Mouse (Mus musculus) heart, postnatal 0 days (tissue): ENCODE results near the gene Ap4b1. TPM values are rescaled to one million over a fixed set of nuclear protein-coding genes. Genes with fewer than 3 reads are reported as not detected.

Source experiments
- ATAC-seq: fragments of 200-750 bp; cut with Nextera tagmentation; 2 replicates; pipeline ENCODE4 v1.8.0; 2017; ENCODE audit warnings: low read depth, moderate number of reproducible peaks, moderate library complexity; ENCODE audit not compliant: insufficient read depth
- DNase-seq: peaks from one replicate; pipeline ENCODE4 v3.0.0-alpha.2; 2016; ENCODE audit warnings: low spot score
- H3K27ac ChIP-seq: fragments of 300-500 bp; sonication (generic); 2 replicates; pipeline ENCODE4 v1.5.1; 2014; ENCODE audit warnings: low read depth, mild to moderate bottlenecking
- H3K27me3 ChIP-seq: fragments of 300-500 bp; sonication (generic); 2 replicates; pipeline ENCODE4 v1.6.1; 2014; ENCODE audit warnings: low read length, mixed read lengths; ENCODE audit not compliant: control insufficient read depth, insufficient read depth
- H3K36me3 ChIP-seq: fragments of 300-500 bp; sonication (generic); replicated peaks from 2 replicates; pipeline ENCODE4 v1.6.1; 2014; ENCODE audit warnings: low read length, mixed read lengths; ENCODE audit not compliant: control insufficient read depth, insufficient read depth
- H3K4me1 ChIP-seq: fragments of 300-500 bp; sonication (generic); 2 replicates; pipeline ENCODE4 v1.6.1; 2014; ENCODE audit warnings: antibody characterized with exemption; ENCODE audit not compliant: control insufficient read depth, insufficient read depth
- H3K4me2 ChIP-seq: fragments of 300-500 bp; sonication (generic); 2 replicates; pipeline ENCODE4 v1.6.1; 2014; ENCODE audit warnings: low read depth, mild to moderate bottlenecking, low read length, moderate library complexity
- H3K4me3 ChIP-seq: fragments of 300-500 bp; sonication (generic); 2 replicates; pipeline ENCODE4 v1.5.1; 2014; ENCODE audit warnings: low read depth, low read length
- H3K9ac ChIP-seq: fragments of 300-500 bp; sonication (generic); replicated peaks from 2 replicates; pipeline ENCODE4 v1.6.1; 2014; ENCODE audit warnings: low read depth, low read length, mixed read lengths
- H3K9me3 ChIP-seq: fragments of 300-500 bp; sonication (generic); replicated peaks from 2 replicates; pipeline ENCODE4 v1.6.1; 2016; ENCODE audit warnings: low read length; ENCODE audit not compliant: control insufficient read depth
- CTCF ChIP-seq: IDR thresholded peaks from 2 replicates; pipeline ENCODE4 v1.5.1; 2016; ENCODE audit warnings: antibody characterized with exemption, control low read depth, low read depth
- EP300 ChIP-seq: IDR thresholded peaks from 2 replicates; pipeline ENCODE4 v1.6.1; 2016; ENCODE audit warnings: antibody characterized with exemption, low read depth
- WGBS: fragments of 180-500 bp; shearing (Covaris S2); extraction: QIAGEN DNeasy Blood & Tissue Kit; methylation state at CpG from one replicate; pipeline ENCODE4 v1.1.7; 2014; 5-methylcytosine and 5-hydroxymethylcytosine counted together
- polyA plus RNA-seq: library from polyadenylated mRNA; unstranded; fragments of >200 nt; fragmentation: Nextera tagmentation; extraction: Ambion mirVana; gene quantifications from 2 replicates; pipeline ENCODE4 v1.2.1, GENCODE M21; 2015
- total RNA-seq: library from RNA; depleted of rRNA; stranded (reverse); fragments of >200 nt; gene quantifications from 2 replicates; pipeline ENCODE4 v1.2.3, GENCODE M21; 2014; ENCODE audit warnings: low replicate concordance; rRNA removed

The Ap4b1 gene
- 14.5 and 38.1 TPM in 2 replicates for total RNA-seq
- 14.5 and 14.9 TPM in 2 replicates for polyA plus RNA-seq

GRCm38 (mm10) chr3:103808891-103809798 lies at the start of gene Ap4b1, which contains the start of the genes Dclre1b and Gm43064:
Gene Ap4b1 (plus strand): TSS chr3:103809520.
Gene Dclre1b (minus strand): TSS chr3:103809444.
Gene Gm43064 (plus strand): TSS chr3:103809573.
- ATAC-seq (peak; percentile 96), DNase-seq (peak; percentile 95)
- Histone ChIP-seq H3K4me3 (peak within 1 kb of the TSS; percentile 74), H3K9ac (peak within 1 kb of the TSS; percentile 75), H3K4me2 (peak within 1 kb of the TSS; percentile 79), H3K36me3 (peaks cover 34% of the 10 kb centered on the region), H3K27me3 (no peaks in the 10 kb centered on the region), H3K4me1 (no peaks in the 10 kb centered on the region), H3K9me3 (no peaks in the 10 kb centered on the region), H3K27ac (peak within 1 kb of the TSS; percentile 92)
- TF ChIP-seq CTCF (no peak), EP300 (peak; percentile 96; the same call in 1 of the 2 replicates)
- under 1% methylated on average over 66 of the region's 70 CpGs for WGBS

GRCm38 (mm10) chr3:103766789-103767188 lies 42.5 kb upstream of the Ap4b1 start:
- TF ChIP-seq CTCF, result no peak
- 0 out of 2 replicates have a peak, but pooled peaks have one; percentile 40 for TF ChIP-seq EP300
- H3K4me2 ChIP-seq, result no peak overlapping the region
- 69% methylated on average over 3 of the region's 3 CpGs for WGBS
- H3K4me3 ChIP-seq, result no peak overlapping the region
- H3K9ac ChIP-seq, result no peak overlapping the region
- H3K27me3 ChIP-seq, result no peaks in the 10 kb centered on the region
- DNase-seq (no peak), ATAC-seq (no peak)
- H3K36me3 ChIP-seq, result peaks cover 48% of the 10 kb centered on the region
- H3K4me1 ChIP-seq, result peaks cover 13% of the 10 kb centered on the region
- no peak overlapping the region for H3K27ac ChIP-seq
- no peaks in the 10 kb centered on the region for H3K9me3 ChIP-seq

DNA sequence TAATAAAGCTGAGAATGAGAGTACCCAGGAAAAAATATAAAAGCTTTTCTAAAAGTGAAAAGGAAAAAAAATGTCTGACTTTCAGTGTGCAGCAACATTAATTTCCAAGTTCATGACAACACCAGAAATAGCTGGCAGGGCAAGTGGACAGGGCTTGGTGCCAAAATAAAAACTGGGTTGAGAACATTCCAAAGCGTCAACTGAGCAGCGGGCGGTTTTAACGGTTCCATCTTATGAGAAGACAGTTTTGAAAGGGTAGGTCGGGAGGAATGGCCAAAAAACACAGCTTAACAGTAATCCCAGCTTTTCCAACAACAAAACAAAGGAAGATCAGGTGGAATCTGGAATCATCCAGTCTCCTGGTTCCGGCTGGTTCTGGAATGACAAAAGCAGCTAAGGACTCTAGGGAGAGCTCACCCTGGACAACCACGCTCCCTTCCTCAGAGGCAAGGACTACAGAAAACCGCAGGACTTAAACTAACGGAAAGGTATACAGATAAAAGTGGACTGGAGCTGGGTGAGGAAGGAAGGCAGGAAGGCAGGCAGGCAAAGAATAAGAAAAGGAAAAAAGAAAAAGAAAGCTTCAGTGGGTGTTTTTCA lies 37.7 kb upstream of the Ap4b1 start:
- TF ChIP-seq EP300 (0 out of 2 replicates have a peak, but pooled peaks have one; percentile 56), CTCF (no peak)
- peak overlapping the region; percentile 2; the same call in 1 of the 2 replicates for H3K9ac ChIP-seq
- no peaks in the 10 kb centered on the region for H3K9me3 ChIP-seq
- DNase-seq, result peak; percentile 86
- no peaks in the 10 kb centered on the region for H3K27me3 ChIP-seq
- H3K36me3 ChIP-seq, result peaks cover 25% of the 10 kb centered on the region
- peaks cover 33% of the 10 kb centered on the region for H3K4me1 ChIP-seq
- peak overlapping the region; percentile 87 for H3K27ac ChIP-seq
- peak; percentile 71 for ATAC-seq
- peak overlapping the region; percentile 35 for H3K4me2 ChIP-seq
- H3K4me3 ChIP-seq, result no peak overlapping the region
- 7% methylated on average over 9 of the region's 9 CpGs for WGBS

DNA sequence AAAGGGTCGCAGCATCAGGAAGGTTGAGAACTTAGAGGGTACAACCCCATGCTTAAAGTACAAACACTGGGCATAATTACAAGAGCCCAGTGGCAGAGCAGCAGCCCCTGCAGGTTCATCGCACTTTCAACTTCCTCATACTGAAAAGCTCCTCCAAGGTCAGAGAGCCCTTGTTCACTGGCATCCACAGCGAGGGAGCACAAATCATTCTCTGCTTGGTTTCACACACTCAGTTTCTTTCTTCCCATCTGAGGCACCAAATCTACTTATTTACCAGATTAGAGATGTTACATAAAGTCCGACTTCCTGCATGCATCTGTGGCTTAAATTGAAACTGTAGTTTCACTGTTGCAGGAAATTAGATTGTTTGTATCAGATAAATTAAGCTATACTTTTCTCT lies 36.5 kb upstream of the Ap4b1 start:
- H3K27ac ChIP-seq, result peak overlapping the region; percentile 87
- TF ChIP-seq EP300 (no peak), CTCF (no peak)
- H3K9me3 ChIP-seq, result no peaks in the 10 kb centered on the region
- H3K9ac ChIP-seq, result no peak overlapping the region
- WGBS, result 35% methylated on average over 4 of the region's 4 CpGs
- peak overlapping the region; percentile 1; the same call in 1 of the 2 replicates for H3K4me2 ChIP-seq
- H3K36me3 ChIP-seq, result peaks cover 35% of the 10 kb centered on the region
- H3K4me3 ChIP-seq, result no peak overlapping the region
- peaks cover 33% of the 10 kb centered on the region for H3K4me1 ChIP-seq
- no peaks in the 10 kb centered on the region for H3K27me3 ChIP-seq
- ATAC-seq (peak; percentile 37; the same call in 1 of the 2 replicates), DNase-seq (peak; percentile 56)

DNA sequence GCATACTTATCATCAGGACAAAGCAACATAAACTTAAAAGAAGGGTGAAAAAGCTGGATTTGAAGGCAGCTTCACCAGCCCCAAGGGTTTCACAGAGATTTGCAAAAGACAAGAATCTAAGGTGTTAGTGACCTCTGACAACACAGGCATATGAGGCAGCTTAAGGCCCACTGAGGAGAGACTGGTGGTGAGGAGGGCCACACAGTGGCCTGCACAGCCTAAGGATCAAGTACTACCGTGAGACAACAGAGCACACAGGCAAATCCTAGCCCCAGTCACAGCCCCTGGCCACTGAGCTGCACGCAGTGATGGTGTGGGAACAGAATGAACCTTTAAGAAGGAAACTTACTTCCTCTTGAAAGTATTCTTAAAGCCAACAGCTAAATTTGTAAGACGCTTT lies 35.8 kb upstream of the Ap4b1 start:
- no peak for ATAC-seq
- Histone ChIP-seq H3K4me3 (no peak overlapping the region; the same call in 1 of the 2 replicates), H3K4me2 (no peak overlapping the region; the same call in 1 of the 2 replicates), H3K27ac (peak overlapping the region; percentile 87), H3K9me3 (no peaks in the 10 kb centered on the region), H3K36me3 (peaks cover 35% of the 10 kb centered on the region), H3K9ac (peak overlapping the region; percentile 44), H3K27me3 (no peaks in the 10 kb centered on the region), H3K4me1 (peaks cover 33% of the 10 kb centered on the region)
- WGBS, result 69% methylated on average over 3 of the region's 3 CpGs
- TF ChIP-seq EP300 (no peak), CTCF (no peak)
- DNase-seq, result peak; percentile 4
